Mouse (Mus musculus) monocyte, adult 5-6 weeks (primary cell): Measurements from ENCODE around the gene Higd1b. TPM values are rescaled to one million over a fixed set of nuclear protein-coding genes. Genes with fewer than 3 reads are reported as not detected.

ENCODE experiments used
- ATAC-seq: fragments of 153-309, 156-312 bp; replicated peaks from 2 replicates; pipeline ENCODE4 v1.8.0; 2017; ENCODE audit warnings: mild to moderate bottlenecking; ENCODE audit not compliant: low TSS enrichment, insufficient number of reproducible peaks, severe bottlenecking, poor library complexity, low FRiP score
- total RNA-seq: library from RNA; stranded (forward); fragments of 200-1000, 200-491, 200-594 nt; gene quantifications from 3 replicates; pipeline ENCODE4 v1.2.3, GENCODE M21; 2017

Higd1b gene
- total RNA-seq, 1 experiment from 2014 or later = not detected

DNA sequence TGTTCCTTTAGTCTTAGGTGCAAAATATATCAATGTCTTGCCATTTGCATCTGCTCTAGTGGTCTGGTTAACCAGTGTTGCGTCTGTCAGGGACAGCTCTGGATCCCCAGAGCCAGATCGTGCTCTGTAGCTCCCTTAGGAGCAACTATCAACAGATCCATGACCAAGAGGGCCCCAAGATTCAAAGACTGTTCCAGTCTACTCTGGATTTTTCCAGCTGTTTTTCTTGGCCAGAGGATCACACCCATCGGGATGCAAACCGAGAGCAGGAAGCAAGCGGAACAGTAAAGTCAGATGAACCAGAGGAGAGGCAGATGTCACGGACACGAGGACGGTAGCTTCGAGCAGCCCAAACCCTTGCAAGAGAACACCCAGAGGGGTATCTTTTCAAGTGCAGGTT, 497 bp downstream of the Higd1b start:
- ATAC-seq = no peak

DNA sequence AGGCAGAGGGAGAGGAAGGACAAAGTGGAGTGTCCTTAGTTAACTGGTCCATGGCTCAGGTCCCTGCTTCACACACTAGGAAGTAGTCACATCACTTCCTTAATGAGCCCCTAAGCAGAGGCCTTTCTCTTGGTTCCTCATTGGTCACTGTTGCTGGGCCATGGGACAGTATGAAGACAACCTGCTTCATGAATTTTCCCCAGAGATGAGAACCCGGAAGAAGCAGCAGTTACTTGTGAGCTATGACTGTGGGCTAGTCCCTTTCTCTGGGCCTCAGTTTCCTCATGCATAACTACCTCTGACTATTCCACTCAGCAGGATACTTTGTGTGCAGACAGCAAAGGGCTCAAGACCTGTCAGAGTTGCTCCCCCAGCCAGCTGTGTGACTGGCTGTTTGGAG, 1.7 kb downstream of the Higd1b start:
- no peak for ATAC-seq

DNA sequence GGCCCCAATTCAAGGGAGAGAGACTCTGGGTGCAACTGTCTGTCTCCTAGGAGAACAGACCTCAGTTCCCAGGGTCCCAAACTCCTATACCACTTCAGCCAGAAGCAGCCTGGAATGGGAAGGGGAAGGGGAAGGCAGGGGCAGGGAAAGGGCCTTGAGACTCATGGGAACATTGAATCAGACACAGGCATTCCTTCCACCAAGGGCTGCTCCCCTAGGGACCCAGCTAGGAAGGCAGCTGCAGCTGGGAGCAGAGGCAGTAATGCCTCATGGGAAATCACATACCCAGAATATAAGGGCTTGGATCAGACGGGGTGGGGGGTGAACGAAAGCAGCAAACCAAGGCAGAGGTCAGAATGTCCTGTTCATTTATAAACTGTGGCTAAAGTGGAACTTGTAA, 2.5 kb downstream of the Higd1b start:
- ATAC-seq = no peak

DNA sequence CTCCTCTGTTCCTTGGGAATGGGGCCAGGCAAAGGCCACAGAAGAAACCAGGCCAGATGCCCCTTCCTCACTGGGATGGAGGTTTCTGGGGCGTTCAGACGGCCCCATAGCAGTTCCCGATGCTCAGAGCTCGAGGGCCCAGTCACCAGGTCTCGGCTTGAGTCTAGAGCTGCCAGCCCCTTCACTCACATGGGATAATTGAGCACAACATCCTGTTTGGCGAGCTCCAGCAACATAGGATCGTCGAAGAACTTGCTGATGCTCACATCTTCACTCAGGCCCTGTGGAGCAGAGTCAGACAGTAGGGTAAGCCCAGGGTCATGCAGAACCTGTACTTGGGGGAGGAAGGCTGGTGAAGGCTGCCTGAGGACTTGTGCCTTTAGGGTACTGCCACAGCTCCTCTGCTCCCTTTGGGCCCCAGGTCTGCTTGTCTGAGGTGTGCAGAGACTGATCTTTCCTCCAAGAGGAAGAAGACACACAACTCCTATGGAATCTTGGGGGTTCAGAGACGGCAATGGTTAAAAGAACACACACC, 3.0 kb downstream of the Higd1b start:
- no peak for ATAC-seq

DNA sequence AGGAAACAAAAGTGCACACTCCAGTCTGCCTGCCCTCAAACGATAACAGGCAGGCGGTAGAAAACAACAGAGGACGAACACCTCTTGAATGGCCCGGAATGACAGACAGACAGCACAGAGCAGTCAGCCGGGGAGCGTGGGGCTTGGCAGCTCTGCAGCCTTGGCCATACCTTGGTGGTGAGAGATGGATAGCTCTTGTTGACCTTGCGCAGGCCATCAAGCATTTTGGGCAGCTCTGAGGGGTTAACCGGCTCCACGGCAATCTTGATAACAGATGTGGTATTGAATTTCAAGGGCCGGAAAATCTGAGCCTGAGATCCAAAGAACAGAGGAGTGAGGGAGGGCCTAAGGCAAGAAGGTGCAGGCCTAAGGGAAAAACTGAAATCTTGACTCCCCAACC, 10.3 kb downstream of the Higd1b start:
- no peak for ATAC-seq

DNA sequence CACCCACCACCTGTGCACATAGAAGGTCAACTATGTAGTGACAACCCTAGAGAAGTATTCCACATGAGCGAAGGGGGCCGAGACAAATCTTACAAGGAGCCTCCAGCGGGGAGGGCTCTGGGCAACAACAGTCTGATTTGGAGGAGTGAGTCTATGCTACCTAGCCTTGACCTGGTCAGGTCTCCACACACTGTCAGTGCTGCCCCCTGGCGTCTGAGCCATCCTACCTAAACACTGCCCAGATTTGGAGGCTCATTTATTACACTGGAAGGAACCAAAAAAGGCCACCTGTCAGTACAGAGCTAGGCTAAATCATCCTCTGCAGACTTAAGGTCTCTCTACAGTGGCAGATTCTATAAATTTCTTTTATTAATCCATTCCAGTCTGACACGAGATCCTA, 16.2 kb downstream of the Higd1b start:
- no peak; the same call in 1 of the 2 replicates for ATAC-seq

DNA sequence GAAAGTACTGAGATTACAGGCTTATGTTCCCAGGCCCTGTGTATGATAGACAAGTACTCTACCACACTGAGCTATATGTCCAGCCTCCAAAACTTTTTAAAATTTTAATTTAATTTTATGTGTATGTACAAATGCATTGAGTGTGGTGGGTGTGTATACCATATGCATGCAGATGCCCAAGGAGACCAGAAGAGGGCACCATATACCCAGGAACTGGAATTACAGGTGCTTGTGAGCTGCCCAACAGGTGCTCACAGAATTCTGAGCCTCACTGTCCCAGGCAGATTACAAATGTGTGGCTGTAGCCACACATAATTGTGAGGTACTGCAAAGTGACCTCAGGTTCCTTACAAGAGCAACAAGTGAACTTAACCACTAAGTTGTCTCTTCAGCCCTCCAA, 18.1 kb downstream of the Higd1b start:
- no peak for ATAC-seq

DNA sequence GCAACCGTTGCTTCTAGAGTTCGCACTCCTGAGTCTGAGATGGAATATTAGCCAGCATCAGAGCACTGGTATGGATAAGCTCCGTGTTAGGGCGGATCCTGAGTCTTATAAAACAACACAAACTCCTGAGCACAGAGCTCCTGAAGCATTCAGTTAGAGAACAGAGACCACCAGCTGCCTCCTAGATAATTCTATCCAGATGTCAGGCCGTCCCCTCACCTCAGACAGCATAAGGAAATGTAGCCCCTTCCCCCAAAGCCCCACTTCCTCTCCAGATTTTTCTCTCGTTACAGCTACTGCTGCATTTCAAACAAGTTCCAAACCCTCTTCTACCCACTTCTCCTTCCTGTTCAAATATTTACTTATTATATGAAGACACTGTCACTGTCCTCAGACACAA, 20.3 kb downstream of the Higd1b start:
- ATAC-seq = no peak

DNA sequence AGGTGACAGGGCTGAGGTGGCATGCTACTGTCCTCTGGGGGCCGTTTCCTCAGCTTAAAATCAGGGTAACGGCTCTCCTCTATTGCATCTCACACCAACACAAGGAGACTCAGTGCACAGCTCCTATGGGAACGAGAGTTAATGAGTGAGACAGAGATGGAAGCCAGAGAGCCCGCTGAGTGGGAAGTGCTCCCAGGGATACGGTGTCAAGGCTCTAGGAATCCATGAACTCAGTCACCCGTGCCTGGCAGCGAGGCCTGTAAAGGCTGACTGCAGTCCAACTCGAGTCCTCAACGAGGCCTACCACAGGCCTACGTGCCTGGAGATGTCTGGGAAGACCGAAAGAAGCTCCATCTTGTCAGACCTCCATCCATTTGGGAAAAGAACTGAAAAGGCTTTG, 23.3 kb downstream of the Higd1b start:
- ATAC-seq = no peak

DNA sequence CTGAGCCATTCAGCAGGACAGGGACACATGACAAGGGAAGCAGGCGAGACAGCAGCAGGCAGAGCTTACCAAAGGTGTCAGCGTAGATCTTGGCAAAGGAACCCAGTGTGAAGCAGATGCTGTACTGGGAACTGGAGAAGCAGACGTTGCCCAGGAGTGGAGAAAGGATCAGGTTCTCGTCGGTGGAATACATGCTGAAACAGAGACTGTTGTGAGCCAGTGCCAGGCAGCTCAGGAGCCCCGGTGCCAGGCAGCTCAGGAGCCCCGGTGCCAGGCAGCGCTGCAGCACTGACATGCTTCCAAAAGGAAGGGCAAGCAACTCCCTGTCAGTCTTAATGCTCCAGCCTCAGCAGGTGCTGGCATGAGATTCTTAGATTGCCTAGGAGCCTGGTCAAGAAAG, 24.3 kb downstream of the Higd1b start:
- no peak for ATAC-seq

DNA sequence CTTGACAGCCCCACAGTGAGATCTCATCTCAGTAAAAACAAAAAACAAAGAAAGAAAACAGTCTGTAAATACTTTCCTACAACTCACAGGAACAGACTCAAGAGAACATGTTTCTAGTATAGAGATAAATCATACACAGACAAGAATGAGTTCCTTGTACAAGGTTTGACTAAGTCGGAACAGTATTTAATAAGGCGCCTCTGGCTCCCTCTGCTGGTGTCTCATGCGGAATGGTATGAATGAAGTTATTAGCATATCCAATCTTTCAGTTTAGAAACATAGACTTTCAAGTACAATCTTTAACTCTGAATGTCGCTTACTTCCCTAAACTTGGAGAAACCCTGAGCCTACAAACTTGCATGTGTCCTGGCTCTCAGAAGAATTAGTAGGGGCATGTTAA, 28.6 kb downstream of the Higd1b start:
- no peak; the same call in 1 of the 2 replicates for ATAC-seq

DNA sequence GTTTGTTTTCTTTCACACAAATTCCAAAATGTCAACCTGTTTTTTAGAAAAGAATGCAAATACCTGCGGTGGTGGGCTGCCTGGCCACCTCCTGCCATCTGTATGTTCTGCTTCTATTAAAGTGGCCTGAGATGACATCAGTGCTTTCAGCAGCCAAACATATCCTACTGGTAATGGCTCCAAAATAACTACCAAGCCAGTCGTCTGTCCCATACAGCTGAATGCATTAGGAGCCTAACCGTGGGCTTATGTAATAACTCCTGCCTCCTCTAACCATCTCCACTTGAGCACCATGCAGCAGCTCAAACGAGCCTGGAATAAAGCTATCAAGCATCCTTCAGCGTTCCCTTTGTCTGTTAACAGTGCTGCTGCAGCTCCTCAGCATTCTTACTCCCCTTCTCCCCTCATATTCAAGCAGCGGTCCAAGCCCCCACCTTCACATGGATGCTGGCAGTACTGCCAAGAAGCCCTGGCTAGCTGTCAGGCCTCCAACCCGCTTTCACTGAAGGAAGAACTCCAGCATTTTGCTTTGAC, 39.2 kb downstream of the Higd1b start:
- no peak for ATAC-seq

DNA sequence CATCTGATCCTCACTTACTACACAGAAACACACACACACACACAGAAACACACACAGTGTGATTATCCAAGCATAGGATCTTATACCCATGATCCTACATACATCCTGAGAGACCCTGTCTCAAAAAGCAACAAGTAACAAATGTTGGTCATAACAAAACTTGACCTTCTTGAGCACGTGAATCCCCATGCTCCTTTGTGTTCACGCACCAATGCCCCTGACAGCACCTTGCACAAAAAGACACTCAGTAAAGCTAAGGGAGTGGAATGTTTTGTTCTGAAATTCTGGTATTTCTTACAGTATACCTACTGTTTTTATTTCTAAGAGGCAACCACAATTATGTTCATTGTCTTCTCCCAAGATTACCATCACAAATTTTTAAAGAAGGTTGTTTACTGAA, 43.9 kb downstream of the Higd1b start:
- ATAC-seq = no peak

DNA sequence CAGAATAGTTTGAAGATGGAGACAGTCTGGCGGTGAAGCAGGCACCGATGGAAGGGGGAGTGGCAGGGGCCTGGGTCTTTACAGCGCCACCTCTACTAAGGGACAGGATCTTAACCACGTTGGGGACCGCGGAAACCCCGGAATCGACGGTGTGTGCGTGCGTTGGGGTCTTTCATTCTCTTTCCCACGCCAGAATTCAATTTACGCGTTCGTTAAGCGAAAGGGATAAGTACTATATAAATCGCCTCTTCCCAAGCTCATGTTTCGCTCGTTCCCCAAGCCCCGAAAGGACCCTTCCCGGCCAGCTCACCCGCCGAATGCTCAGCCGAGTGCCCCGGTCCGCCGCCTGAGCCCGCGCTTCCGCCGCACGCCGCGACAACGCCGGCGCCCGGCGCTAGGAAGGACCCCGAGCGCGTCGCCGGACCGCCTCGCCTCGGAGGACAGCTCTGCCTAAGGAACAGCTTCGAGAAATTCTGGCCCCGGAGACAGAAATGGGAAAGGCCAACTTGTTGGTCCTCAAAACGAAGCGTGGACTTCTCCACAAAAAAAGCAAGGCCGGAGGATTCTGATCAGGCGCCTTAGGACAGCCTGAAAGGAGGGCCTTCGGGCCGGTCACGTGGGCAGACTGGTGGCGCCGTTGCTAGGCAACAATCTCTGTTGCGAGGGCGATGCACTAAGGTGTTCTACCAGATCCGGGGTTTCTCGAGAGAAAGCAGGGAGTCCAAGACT, 45.1 kb downstream of the Higd1b start, which contains the start of the genes Eftud2 and Ccdc103:
Gene Eftud2, minus strand, starts transcription at position 401 of the 729 bp plus-strand sequence.
Gene Ccdc103, plus strand, starts transcription at position 620 of the 729 bp plus-strand sequence.
- peak; percentile 86 for ATAC-seq

DNA sequence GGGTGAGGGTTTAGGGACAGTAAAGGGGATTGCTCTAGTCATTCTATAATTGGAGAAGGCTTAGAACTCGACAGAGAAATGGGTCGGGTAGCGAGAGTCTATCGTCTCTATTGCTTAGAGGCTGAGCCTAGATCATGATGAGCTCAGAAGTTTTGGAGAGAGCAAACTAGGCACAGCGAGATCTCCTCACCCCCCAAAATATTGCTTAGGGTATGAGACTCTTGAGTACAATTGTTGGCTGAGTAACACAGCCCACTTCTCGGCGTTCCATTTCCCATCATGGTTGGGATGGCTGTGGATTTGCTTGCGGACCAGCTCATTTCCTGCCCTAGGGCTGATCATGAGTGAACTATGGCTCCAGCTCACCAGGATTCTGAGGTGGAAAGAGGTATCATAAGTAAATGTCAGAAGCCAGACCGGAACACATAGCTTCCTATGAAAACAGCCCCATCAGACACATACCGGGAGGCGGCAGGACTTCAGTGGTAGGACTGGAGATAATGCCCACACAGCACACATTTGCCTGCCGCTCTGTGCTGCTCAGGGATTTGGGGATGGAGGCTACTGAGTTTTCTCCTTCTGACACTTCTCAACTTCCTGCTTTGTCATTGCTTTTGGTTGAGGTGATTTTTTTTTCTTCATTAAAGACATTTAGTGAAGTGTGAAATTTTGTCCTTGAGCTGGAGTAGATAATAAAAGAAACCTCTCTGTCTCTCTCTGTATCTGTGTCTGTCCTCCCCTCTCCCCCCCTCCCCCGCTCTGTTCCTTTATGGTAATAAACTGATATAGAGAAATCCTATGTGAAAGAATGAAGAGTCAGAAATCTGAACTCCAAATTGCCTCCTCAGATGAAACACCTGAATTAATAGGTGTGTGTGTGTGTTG, 45.9 kb downstream of the Higd1b start:
- ATAC-seq = no peak

DNA sequence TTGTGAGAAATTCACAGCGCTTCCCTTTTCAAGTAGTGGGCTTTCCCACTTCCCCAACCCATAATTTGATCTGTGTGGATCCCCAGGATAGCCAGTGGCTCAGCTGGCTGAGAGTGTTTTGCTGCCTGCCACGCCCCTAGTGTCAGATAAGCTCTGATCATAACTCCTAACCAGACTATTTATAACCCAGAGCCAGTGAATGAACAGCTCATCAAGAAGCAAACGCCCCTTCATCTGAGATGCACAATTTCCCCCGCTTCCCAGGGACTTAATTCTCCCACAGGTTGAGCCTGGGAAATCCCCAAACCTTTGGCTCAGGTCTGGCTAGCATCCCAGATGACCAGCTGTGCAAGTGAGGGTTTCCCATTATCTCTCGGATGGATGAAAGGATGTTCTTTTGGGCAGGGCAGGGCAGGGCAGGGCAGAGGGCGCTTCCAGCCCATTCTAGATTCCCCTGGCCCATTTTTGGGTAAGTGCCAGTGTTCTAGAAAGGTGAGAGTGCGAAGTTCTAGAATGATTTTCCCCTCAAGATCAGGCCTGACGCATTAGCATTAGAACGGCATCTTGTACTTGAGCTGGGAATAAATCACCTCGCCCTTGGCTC, 49.1 kb downstream of the Higd1b start, which contains the start of gene Fam187a:
Gene Fam187a, plus strand, starts transcription at position 554 of the 604 bp plus-strand sequence.
- no peak for ATAC-seq

DNA sequence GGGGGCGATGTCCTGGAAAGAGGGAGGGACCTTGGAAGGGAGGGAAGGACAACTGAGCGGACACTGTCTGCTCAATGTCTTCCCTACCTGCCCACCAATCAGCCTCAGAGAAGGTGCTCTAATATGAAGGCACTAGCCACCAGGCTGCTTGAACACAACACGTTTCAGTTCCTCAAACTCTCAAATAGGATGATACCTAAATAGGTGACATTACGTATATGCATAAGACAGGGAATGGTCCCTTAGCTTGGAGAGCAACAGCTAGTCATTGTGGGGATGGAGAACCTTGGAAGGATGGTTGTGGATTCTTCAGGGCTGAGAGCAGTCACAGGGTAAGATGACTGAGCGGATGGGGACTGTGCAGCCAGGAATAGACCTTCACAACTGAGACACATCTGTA, 51.8 kb downstream of the Higd1b start:
- no peak for ATAC-seq
